Mouse (Mus musculus): ENCODE measurements around the gene Gm815.

GRCm38 (mm10) chr19:26863662-26864061 is 22.0 kb upstream of the Gm815 start:
- TF ChIP-seq POLR2AphosphoS2 (IDR thresholded peaks at IDR 0.05; ENCODE audit: insufficient read length, low read depth) = no peak
- TF ChIP-seq USF1 (IDR thresholded peaks at IDR 0.05; ENCODE audit: low read depth) = no peak
- no peak for TF ChIP-seq MAX (IDR thresholded peaks at IDR 0.05; ENCODE audit: low read depth)
- TF ChIP-seq POLR2A (IDR thresholded peaks at IDR 0.05; ENCODE audit: insufficient read length, low read depth) = no peak
- no peak for TF ChIP-seq MYOD1 (IDR thresholded peaks at IDR 0.05; ENCODE audit: control insufficient read depth in 1 of 3, insufficient read length in 2 of 3, low read depth in 2 of 3)
- no peak for TF ChIP-seq REST (IDR thresholded peaks at IDR 0.05; ENCODE audit: insufficient read depth, insufficient read length)
- TF ChIP-seq TCF12 (IDR thresholded peaks at IDR 0.05; ENCODE audit: insufficient read depth, poor library complexity, severe bottlenecking) = no peak
- TF ChIP-seq CEBPB (IDR thresholded peaks at IDR 0.05; ENCODE audit: insufficient read depth, poor library complexity, severe bottlenecking) = no peak
